Mouse (Mus musculus): Measurements from ENCODE around the gene Kcnn4.

GRCm38 (mm10) chr7:24371809-24372145, 1.7 kb downstream of the Kcnn4 start:
- TF ChIP-seq CTCF (IDR thresholded peaks at IDR 0.05; ENCODE audit: borderline replicate concordance, control insufficient read depth, extremely low read depth, insufficient read depth, low read length, poor library complexity) (no peak), POLR2A (IDR thresholded peaks at IDR 0.05; ENCODE audit: control insufficient read depth, extremely low read depth, insufficient read depth, low read length, poor library complexity) (no peak)
